Comparison of ENCODE assay signal across 9 mouse cellular contexts in the genomic region with DNA sequence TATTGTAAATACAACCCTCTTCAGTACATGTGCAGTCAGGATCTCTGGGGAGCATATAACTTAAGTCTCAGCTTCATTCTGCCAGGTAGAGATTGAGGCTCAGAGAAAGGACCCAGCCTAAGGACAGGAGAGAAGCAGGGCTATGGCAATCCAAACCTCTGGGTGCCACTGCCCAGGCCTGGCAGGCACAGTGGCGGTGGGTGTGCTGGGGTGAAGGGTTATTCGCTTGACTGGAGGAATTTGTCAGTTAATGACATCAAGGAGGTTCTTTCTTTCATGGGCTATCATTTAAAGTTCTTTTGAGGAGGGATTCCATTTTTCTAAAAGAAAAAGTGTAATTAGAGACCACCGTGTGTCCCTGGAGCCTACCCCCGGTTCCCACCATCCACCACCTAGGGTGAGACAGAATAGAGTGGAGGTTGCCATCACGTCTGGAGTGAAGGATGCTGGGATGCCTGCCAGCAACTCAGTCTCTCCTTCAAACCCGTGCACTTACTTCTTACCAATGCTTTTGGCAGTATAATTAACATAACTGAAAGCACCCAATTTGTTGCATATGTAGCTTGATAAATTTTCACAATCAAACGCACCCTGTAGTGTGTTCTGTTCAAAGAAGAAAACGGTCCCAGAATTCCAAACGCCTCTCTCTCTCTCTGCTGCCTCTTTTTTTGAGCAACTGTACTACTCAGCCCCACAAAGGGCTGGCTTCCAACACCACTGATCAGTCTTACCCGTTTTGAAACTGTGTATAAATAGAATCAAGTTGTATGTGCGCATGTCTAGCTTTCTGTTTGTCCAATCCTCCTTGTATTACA. TPM values are rescaled to one million over a fixed set of nuclear protein-coding genes. Genes with fewer than 3 reads are reported as not detected.
DNase-seq lines count a peak whose midpoint lies in the region; ATAC-seq lines count a peak whose summit lies in the region.
"Had no signal": no experiment of that assay in that cellular context is flagged by ENCODE, and none has a peak within 500 bp of the region (broad histone marks: within the 10 kb centered on the region; RNA-seq: fewer than 3 reads in every experiment).

No protein-coding gene starts in this region.

- H3K27ac ChIP-seq in heart, embryonic 16.5 days (ENCODE audit: low read length) = peak overlapping the region; percentile 19
- no peak overlapping the region for H3K27ac ChIP-seq in midbrain, embryonic 13.5 days
- H3K27ac ChIP-seq in midbrain, embryonic 16.5 days (ENCODE audit: low read length) = no peak overlapping the region
- peak overlapping the region; percentile 62 for H3K27ac ChIP-seq in forebrain, embryonic 12.5 days
- H3K27ac ChIP-seq in kidney, embryonic 15.5 days = no peak overlapping the region
- H3K27ac ChIP-seq: stomach, embryonic 15.5 days had no signal

- peaks cover 7% of the 10 kb centered on the region; the same call in 1 of the 2 replicates for H3K9me3 ChIP-seq in heart, embryonic 16.5 days (replicated peaks; ENCODE audit: control insufficient read depth, low read length)
- peaks cover 5% of the 10 kb centered on the region; the same call in 1 of the 2 replicates for H3K9me3 ChIP-seq in midbrain, embryonic 13.5 days
- H3K9me3 ChIP-seq in midbrain, embryonic 16.5 days (replicated peaks; ENCODE audit: control insufficient read depth, low read length, poor library complexity, severe bottlenecking) = no peaks in the 10 kb centered on the region; the same call in 1 of the 2 replicates
- 0 out of 2 replicates have a peak, but pooled peaks cover 3% of the 10 kb centered on the region for H3K9me3 ChIP-seq in forebrain, embryonic 12.5 days
- no peaks in the 10 kb centered on the region for H3K9me3 ChIP-seq in kidney, embryonic 15.5 days (replicated peaks)

- no peaks in the 10 kb centered on the region for H3K27me3 ChIP-seq in heart, embryonic 16.5 days (ENCODE audit: control insufficient read depth, insufficient read depth, low read length)
- H3K27me3 ChIP-seq in midbrain, embryonic 13.5 days = no peaks in the 10 kb centered on the region
- H3K27me3 ChIP-seq in midbrain, embryonic 16.5 days (ENCODE audit: control insufficient read depth, insufficient read depth, low read depth, low read length) = no peaks in the 10 kb centered on the region
- no peaks in the 10 kb centered on the region for H3K27me3 ChIP-seq in forebrain, embryonic 12.5 days
- H3K27me3 ChIP-seq in kidney, embryonic 15.5 days = no peaks in the 10 kb centered on the region
- H3K27me3 ChIP-seq: stomach, embryonic 15.5 days had no signal

- ATAC-seq in heart, embryonic 16.5 days (replicated peaks; ENCODE audit: extremely low read depth, insufficient read depth, low FRiP score) = peak; percentile 67; the same call in 1 of the 2 replicates
- peak; percentile 81; the same call in 1 of the 2 replicates for ATAC-seq in midbrain, embryonic 13.5 days
- ATAC-seq in midbrain, embryonic 16.5 days = no peak
- ATAC-seq in forebrain, embryonic 12.5 days (ENCODE audit: low FRiP score) = peak; percentile 96
- ATAC-seq in kidney, embryonic 15.5 days (replicated peaks; ENCODE audit: low FRiP score) = no peak

- WGBS in heart, embryonic 16.5 days = 42% methylated on average over 11 of the region's 11 CpGs
- 43% methylated on average over 11 of the region's 11 CpGs for WGBS in midbrain, embryonic 13.5 days
- 32% methylated on average over 11 of the region's 11 CpGs for WGBS in midbrain, embryonic 16.5 days
- 20% methylated on average over 11 of the region's 11 CpGs for WGBS in forebrain, embryonic 12.5 days
- 57% methylated on average over 11 of the region's 11 CpGs for WGBS in kidney, embryonic 15.5 days

- H3K4me3 ChIP-seq in heart, embryonic 16.5 days (ENCODE audit: low read length) = no peak overlapping the region
- no peak overlapping the region for H3K4me3 ChIP-seq in midbrain, embryonic 13.5 days (replicated peaks)
- no peak overlapping the region for H3K4me3 ChIP-seq in midbrain, embryonic 16.5 days (ENCODE audit: low read depth, low read length)
- no peak overlapping the region for H3K4me3 ChIP-seq in forebrain, embryonic 12.5 days (replicated peaks)
- H3K4me3 ChIP-seq in kidney, embryonic 15.5 days (replicated peaks) = no peak overlapping the region
- H3K4me3 ChIP-seq: stomach, embryonic 15.5 days had no signal

- no peaks in the 10 kb centered on the region for H3K36me3 ChIP-seq in heart, embryonic 16.5 days (ENCODE audit: control insufficient read depth, insufficient read depth)
- no peaks in the 10 kb centered on the region for H3K36me3 ChIP-seq in midbrain, embryonic 13.5 days
- no peaks in the 10 kb centered on the region for H3K36me3 ChIP-seq in midbrain, embryonic 16.5 days (ENCODE audit: control insufficient read depth, insufficient read depth, low read length)
- no peaks in the 10 kb centered on the region for H3K36me3 ChIP-seq in forebrain, embryonic 12.5 days (replicated peaks)
- H3K36me3 ChIP-seq in kidney, embryonic 15.5 days = no peaks in the 10 kb centered on the region
- H3K36me3 ChIP-seq: stomach, embryonic 15.5 days had no signal

- 0 out of 2 replicates have a peak, but pooled peaks cover 2% of the 10 kb centered on the region for H3K4me1 ChIP-seq in heart, embryonic 16.5 days (ENCODE audit: control insufficient read depth, insufficient read depth, low read length)
- 0 out of 2 replicates have a peak, but pooled peaks cover 4% of the 10 kb centered on the region for H3K4me1 ChIP-seq in midbrain, embryonic 13.5 days (replicated peaks)
- H3K4me1 ChIP-seq in midbrain, embryonic 16.5 days (ENCODE audit: control insufficient read depth, insufficient read depth, low read length) = 0 out of 2 replicates have a peak, but pooled peaks cover 2% of the 10 kb centered on the region
- H3K4me1 ChIP-seq in forebrain, embryonic 12.5 days = peaks cover 8% of the 10 kb centered on the region
- H3K4me1 ChIP-seq in kidney, embryonic 15.5 days = peaks cover 23% of the 10 kb centered on the region
- H3K4me1 ChIP-seq: stomach, embryonic 15.5 days had no signal

- no peak for DNase-seq in heart, adult 9 months (ENCODE audit: low spot score in 2 of 2)
- peak; percentile 57 for DNase-seq in retina, postnatal 1 day
- DNase-seq: kidney, postnatal 10 days had no signal

- H3K4me2 ChIP-seq in heart, embryonic 16.5 days (ENCODE audit: low read depth, low read length) = no peak overlapping the region
- no peak overlapping the region for H3K4me2 ChIP-seq in midbrain, embryonic 13.5 days (replicated peaks)
- no peak overlapping the region for H3K4me2 ChIP-seq in midbrain, embryonic 16.5 days (ENCODE audit: low read length)
- H3K4me2 ChIP-seq in forebrain, embryonic 12.5 days = no peak overlapping the region
- no peak overlapping the region for H3K4me2 ChIP-seq in kidney, embryonic 15.5 days
- H3K4me2 ChIP-seq: stomach, embryonic 15.5 days had no signal

- no peak overlapping the region for H3K9ac ChIP-seq in heart, embryonic 16.5 days (ENCODE audit: low read length)
- H3K9ac ChIP-seq in midbrain, embryonic 13.5 days (replicated peaks) = no peak overlapping the region
- no peak overlapping the region for H3K9ac ChIP-seq in midbrain, embryonic 16.5 days (ENCODE audit: low read depth, low read length)
- no peak overlapping the region for H3K9ac ChIP-seq in forebrain, embryonic 12.5 days
- no peak overlapping the region for H3K9ac ChIP-seq in kidney, embryonic 15.5 days
- H3K9ac ChIP-seq: stomach, embryonic 15.5 days had no signal

RNA-seq across cellular contexts. Expression of a gene that starts 27.1 kb away (rescaled TPM):
- polyA plus RNA-seq in heart, embryonic 16.5 days (2015; fragmentation: Nextera tagmentation; extraction: Ambion mirVana) = 10.9 and 11.9 TPM in 2 replicates
- 1.5 and 2.3 TPM in 2 replicates for polyA plus RNA-seq in midbrain, embryonic 13.5 days (2015; fragmentation: Nextera tagmentation; extraction: Ambion mirVana)
- 3.9 and 4.3 TPM in 2 replicates for polyA plus RNA-seq in midbrain, embryonic 16.5 days (2015; fragmentation: Nextera tagmentation; extraction: Ambion mirVana)
- polyA plus RNA-seq in forebrain, embryonic 12.5 days (2016; fragmentation: Nextera tagmentation; extraction: Ambion mirVana) = 7.1 and 10.8 TPM in 2 replicates
- 29.3 and 33.2 TPM in 2 replicates for polyA plus RNA-seq in kidney, embryonic 15.5 days (2015; fragmentation: Nextera tagmentation; extraction: Ambion mirVana)

Comparison
In these comparisons a context has a peak if more than half of its experiments do, and no peak if none do; other contexts are left out.
1. ATAC-seq: peak in heart, embryonic 16.5 days (single experiment), midbrain, embryonic 13.5 days (single experiment) and forebrain, embryonic 12.5 days (single experiment); none in midbrain, embryonic 16.5 days (single experiment) and kidney, embryonic 15.5 days (single experiment).
2. H3K27ac ChIP-seq: peak in heart, embryonic 16.5 days (single experiment) and forebrain, embryonic 12.5 days (single experiment); none in midbrain, embryonic 13.5 days (single experiment), midbrain, embryonic 16.5 days (single experiment) and kidney, embryonic 15.5 days (single experiment).